Mouse (Mus musculus) frontal cortex, adult (tissue): ENCODE results near the gene Map3k11.

Source experiments
- ATAC-seq: cut with Nextera tagmentation; 2 replicates; pipeline ENCODE4 v1.9.2; 2017; ENCODE audit warnings: mild to moderate bottlenecking, moderate library complexity, mixed read lengths; ENCODE audit not compliant: low TSS enrichment

Gene Map3k11

DNA sequence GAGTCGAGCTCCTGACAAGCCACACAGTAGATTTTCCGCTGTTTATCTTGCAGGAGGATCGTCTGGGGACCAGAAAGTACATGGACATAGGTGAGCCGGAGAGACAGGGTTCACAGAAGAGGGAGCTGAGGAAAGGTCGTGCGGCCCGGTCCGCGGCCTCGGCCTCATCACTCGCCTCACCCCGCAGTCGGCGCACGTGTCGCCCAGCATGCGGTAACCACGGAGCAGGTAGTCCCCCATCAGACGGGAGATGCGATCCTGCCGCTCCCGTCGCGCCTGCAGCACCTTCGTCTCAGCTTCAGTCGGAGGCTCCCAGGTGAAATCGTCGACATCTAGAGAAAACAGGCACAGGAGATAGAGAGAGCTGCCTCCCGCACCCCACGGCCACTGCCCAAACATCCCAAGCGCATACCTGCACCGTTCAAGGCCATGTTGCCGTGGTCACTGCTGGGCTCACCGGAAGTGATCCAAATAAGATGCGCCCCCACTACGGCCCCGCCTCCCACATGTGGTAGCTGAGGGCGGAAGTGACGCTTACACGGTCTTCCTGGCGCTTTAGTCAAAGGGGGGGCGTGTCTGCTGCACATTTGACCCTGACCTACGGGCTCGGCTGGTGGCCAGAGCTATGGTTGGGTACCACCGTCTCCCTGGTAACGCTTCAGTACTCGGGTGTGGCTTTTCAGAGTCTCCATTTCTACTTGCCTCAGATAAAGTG, 42.9 kb downstream of the Map3k11 start:
- ATAC-seq: peak; percentile 72

DNA sequence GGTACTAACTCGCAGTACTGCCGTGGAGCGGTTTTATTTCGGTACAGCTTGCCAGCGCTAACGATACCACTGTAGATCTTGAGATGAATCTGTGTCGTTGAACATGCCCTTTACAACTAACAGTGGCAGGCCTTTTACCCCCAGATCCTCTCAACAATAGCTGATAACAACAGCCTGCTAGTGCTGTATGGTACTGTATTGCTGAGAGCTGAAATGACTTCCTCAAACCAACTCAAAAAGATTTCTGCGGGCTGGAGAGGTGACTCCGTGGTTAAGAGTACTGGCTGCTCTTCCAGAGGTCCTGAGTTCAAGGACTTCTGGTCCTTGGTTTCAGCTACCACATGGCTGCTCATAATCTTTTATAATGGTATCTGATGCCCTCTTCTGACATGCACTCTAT, 45.8 kb downstream of the Map3k11 start:
- ATAC-seq: no peak

GRCm38 (mm10) chr19:5739446-5739845, 50.9 kb downstream of the Map3k11 start:
- no peak for ATAC-seq

DNA sequence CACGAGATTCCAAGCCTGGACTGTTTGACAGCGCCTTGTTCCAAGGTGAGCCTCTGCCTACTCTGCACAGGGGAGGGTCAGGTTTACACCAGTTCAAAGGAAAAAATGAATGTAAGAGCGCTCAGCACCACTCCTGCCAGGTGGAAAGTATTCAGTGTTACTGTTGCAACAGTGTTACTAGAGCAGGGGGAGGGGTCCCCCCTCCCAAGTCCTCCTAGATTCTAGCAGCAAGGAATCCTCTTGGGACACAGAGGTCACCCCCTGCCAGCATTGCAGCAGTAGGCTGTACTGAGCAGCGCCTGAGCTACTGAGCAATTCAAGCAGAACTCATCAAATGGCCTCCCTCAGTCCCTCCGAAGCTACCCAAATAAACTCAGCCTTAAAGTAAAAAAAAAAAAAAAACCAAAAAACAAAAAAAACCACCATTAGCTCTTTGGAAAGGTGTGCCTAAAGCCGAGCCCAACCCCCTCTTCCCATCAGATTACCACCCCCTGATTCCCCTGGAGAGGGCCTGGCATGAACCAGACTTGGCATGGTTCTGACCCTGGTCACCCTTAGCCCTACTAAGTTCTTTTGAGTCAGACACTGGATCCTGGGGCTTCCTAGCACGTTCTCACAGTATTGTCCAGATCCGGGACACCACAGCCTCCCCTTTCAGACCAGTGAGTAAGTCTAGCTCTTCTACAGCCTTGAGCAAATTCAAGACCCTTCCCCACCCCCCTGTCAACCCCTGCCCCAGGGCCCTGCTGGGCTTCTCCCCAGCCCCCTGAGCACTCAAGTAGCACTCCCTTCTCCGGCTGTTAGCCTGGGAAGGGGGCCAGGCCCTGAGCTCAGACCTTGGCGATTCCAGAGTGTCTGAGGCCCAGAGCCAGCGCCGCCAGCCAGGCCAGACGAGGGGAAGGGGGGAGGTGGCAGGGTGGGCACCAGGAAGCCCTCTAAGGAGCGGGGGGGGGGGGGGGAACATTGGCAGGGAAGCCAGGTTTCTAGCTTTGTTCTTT, 52.1 kb downstream of the Map3k11 start, which contains the start of gene Ltbp3:
TSS of gene Ltbp3 (plus strand) at position 585 of the 998 bp plus-strand sequence.
- ATAC-seq: no peak

- ATAC-seq: peak; percentile 81
These were observed 53.2 kb downstream of the Map3k11 start for GRCm38 (mm10) chr19:5741641-5742240.

DNA sequence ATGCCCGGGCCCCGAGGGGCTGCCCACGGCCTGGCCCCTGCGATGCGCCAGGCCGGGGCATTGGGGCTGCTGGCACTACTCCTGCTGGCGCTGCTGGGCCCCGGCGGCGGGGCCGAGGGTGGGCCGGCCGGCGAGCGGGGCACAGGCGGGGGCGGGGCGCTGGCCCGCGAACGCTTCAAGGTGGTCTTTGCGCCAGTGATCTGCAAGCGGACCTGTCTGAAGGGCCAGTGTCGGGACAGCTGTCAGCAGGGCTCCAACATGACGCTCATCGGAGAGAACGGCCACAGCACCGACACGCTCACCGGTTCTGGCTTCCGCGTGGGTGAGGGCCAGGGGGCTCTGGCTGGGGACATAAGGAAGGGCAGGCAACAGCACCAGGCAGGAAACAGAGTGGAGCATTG, 53.7 kb downstream of the Map3k11 start:
- ATAC-seq: peak; percentile 20; the same call in 1 of the 2 replicates

- ATAC-seq: no peak
These were observed 55.0 kb downstream of the Map3k11 start for GRCm38 (mm10) chr19:5743576-5743975.

- no peak for ATAC-seq
These were observed 57.5 kb downstream of the Map3k11 start for GRCm38 (mm10) chr19:5745756-5746710.

DNA sequence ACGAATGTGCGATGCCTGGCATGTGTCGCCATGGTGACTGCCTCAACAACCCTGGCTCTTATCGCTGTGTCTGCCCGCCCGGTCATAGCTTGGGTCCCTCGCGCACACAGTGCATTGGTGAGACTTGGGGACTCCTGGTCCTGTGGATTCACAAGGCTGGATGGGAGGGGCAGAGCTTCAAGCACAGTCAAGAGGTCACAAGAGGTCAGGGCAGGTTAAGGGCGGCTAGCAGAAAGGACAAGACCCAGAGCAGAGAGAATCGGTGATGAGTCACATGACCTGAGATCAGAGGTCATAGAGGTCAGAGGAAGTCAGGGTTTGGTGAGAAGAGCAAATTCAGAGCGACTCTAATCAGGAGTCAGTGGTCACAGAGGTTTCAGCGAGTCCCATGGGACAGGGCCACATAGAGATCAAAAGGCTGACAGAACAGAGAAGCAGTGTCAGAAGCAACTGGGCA, 58.4 kb downstream of the Map3k11 start:
- ATAC-seq: no peak

GRCm38 (mm10) chr19:5749476-5749875, 60.9 kb downstream of the Map3k11 start:
- ATAC-seq: 0 out of 2 replicates have a peak, but pooled peaks have one; percentile 50

DNA sequence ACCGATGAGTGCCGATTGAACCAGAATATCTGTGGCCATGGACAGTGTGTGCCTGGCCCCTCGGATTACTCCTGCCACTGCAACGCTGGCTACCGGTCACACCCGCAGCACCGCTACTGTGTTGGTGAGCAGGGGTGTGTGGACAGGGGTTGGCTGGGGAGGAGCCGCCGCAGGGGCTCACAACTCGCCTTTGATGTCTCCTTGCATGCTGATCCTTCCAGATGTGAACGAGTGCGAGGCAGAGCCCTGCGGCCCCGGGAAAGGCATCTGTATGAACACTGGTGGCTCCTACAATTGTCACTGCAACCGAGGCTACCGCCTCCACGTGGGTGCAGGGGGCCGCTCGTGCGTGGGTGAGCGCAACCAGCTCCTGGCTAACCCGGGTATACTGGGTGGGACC, 62.4 kb downstream of the Map3k11 start:
- no peak for ATAC-seq

GRCm38 (mm10) chr19:5751742-5752141, 63.2 kb downstream of the Map3k11 start:
- no peak for ATAC-seq
